Mouse (Mus musculus) E14TG2a.4 (cell line): ENCODE results near the gene Cdk5.
A peak's percentile ranks its signal among the peaks of the same experiment; 100 is the strongest.
"Not testable (repeated sequence)": the region's sequence is repeated elsewhere in the genome, so short reads cannot be mapped to it uniquely, and the experiment has no call there.

ENCODE experiments used
- CTCF ChIP-seq: conservative IDR thresholded peaks from 2 replicates; pipeline ENCODE4 v1.5.1; 2014; ENCODE audit warnings: low read length
- NANOG ChIP-seq: IDR thresholded peaks from 2 replicates; pipeline ENCODE4 v1.6.1; 2014; ENCODE audit warnings: borderline replicate concordance, low read length, mixed read lengths

GRCm38 (mm10) chr5:24396254-24396653 lies 27.1 kb downstream of the Cdk5 start:
- peak; percentile 21 for TF ChIP-seq CTCF
- not testable (repeated sequence) for TF ChIP-seq NANOG
